Mouse (Mus musculus) midbrain, embryonic 15.5 days (tissue): ENCODE data around the gene Olfr896-ps1. TPM values are rescaled to one million over a fixed set of nuclear protein-coding genes. Genes with fewer than 3 reads are reported as not detected.

ENCODE experiments used
- ATAC-seq: fragments of 200-750 bp; cut with Nextera tagmentation; replicated peaks from 2 replicates; pipeline ENCODE4 v1.8.0; 2017; ENCODE audit warnings: moderate TSS enrichment
- H3K27ac ChIP-seq: fragments of 300-500 bp; sonication (generic); 2 replicates; pipeline ENCODE4 v1.5.1; 2015; ENCODE audit warnings: mild to moderate bottlenecking, inconsistent platforms
- H3K27me3 ChIP-seq: fragments of 300-500 bp; sonication (generic); replicated peaks from 2 replicates; pipeline ENCODE4 v1.6.1; 2015; ENCODE audit warnings: inconsistent platforms
- H3K36me3 ChIP-seq: fragments of 300-500 bp; sonication (generic); replicated peaks from 2 replicates; pipeline ENCODE4 v1.6.1; 2015; ENCODE audit warnings: inconsistent platforms
- H3K4me1 ChIP-seq: fragments of 300-500 bp; sonication (generic); 2 replicates; pipeline ENCODE4 v1.6.1; 2015; ENCODE audit warnings: inconsistent platforms
- H3K4me2 ChIP-seq: fragments of 300-500 bp; sonication (generic); 2 replicates; pipeline ENCODE4 v1.6.1; 2015; ENCODE audit warnings: inconsistent platforms, mild to moderate bottlenecking, moderate library complexity
- H3K4me3 ChIP-seq: fragments of 300-500 bp; sonication (generic); 2 replicates; pipeline ENCODE4 v1.5.1; 2015; ENCODE audit warnings: mild to moderate bottlenecking, inconsistent platforms
- H3K9ac ChIP-seq: fragments of 300-500 bp; sonication (generic); 2 replicates; pipeline ENCODE4 v1.6.1; 2015; ENCODE audit warnings: mild to moderate bottlenecking, inconsistent platforms
- H3K9me3 ChIP-seq: fragments of 300-500 bp; sonication (generic); 2 replicates; pipeline ENCODE4 v1.6.1; 2016; ENCODE audit warnings: inconsistent platforms
- WGBS: fragments of 180-500 bp; shearing (Covaris S2); methylation state at CpG from one replicate; pipeline ENCODE4 v1.1.7; 2015; ENCODE audit warnings: mixed read lengths; 5-methylcytosine and 5-hydroxymethylcytosine counted together
- polyA plus RNA-seq: library from polyadenylated mRNA; unstranded; fragments of >200 nt; fragmentation: Nextera tagmentation; extraction: Ambion mirVana; gene quantifications from 2 replicates; pipeline ENCODE4 v1.2.1, GENCODE M21; 2015

The Olfr896-ps1 gene
- polyA plus RNA-seq, result not detected in 2 replicates

GRCm38 (mm10) chr9:38290807-38291206 is at the start of gene Olfr896-ps1:
Olfr896-ps1 (plus strand) TSS chr9:38291107.
- ATAC-seq, result no peak
- Histone ChIP-seq H3K27ac (no peak within 1 kb of the TSS), H3K27me3 (no peaks in the 10 kb centered on the region), H3K9ac (no peak within 1 kb of the TSS), H3K4me2 (no peak within 1 kb of the TSS), H3K4me3 (no peak within 1 kb of the TSS), H3K4me1 (no peaks in the 10 kb centered on the region), H3K9me3 (no peaks in the 10 kb centered on the region), H3K36me3 (no peaks in the 10 kb centered on the region)
- 89% methylated on average over 1 of the region's 1 CpGs for WGBS

GRCm38 (mm10) chr9:38252474-38252873 is 38.4 kb upstream of the Olfr896-ps1 start, which contains the start of gene Olfr143:
Olfr143 (plus strand) TSS chr9:38252774.
- H3K4me2 ChIP-seq, result no peak within 1 kb of the TSS
- H3K9ac ChIP-seq, result no peak within 1 kb of the TSS
- no peaks in the 10 kb centered on the region for H3K36me3 ChIP-seq
- no peak for ATAC-seq
- no peak within 1 kb of the TSS for H3K27ac ChIP-seq
- H3K9me3 ChIP-seq, result no peaks in the 10 kb centered on the region
- no peaks in the 10 kb centered on the region for H3K4me1 ChIP-seq
- no peaks in the 10 kb centered on the region for H3K27me3 ChIP-seq
- H3K4me3 ChIP-seq, result no peak within 1 kb of the TSS

- H3K9me3 ChIP-seq, result no peaks in the 10 kb centered on the region
- H3K27ac ChIP-seq, result no peak within 1 kb of the TSS
- H3K27me3 ChIP-seq, result no peaks in the 10 kb centered on the region
- no peaks in the 10 kb centered on the region for H3K36me3 ChIP-seq
- no peak within 1 kb of the TSS for H3K4me3 ChIP-seq
- H3K4me1 ChIP-seq, result no peaks in the 10 kb centered on the region
- no peak within 1 kb of the TSS for H3K4me2 ChIP-seq
- no peak for ATAC-seq
- H3K9ac ChIP-seq, result no peak within 1 kb of the TSS
These were observed 23.4 kb upstream of the Olfr896-ps1 start, which contains the start of gene Olfr895 for GRCm38 (mm10) chr9:38267551-38267950. Olfr895 (plus strand) TSS chr9:38267851.

GRCm38 (mm10) chr9:38328760-38329159 is 37.9 kb downstream of the Olfr896-ps1 start, which contains the start of gene Olfr25:
Olfr25 (plus strand) TSS chr9:38329060.
- no peak within 1 kb of the TSS for H3K27ac ChIP-seq
- ATAC-seq, result no peak
- H3K4me3 ChIP-seq, result no peak within 1 kb of the TSS
- H3K9me3 ChIP-seq, result no peaks in the 10 kb centered on the region
- H3K36me3 ChIP-seq, result no peaks in the 10 kb centered on the region
- 68% methylated on average over 3 of the region's 3 CpGs for WGBS
- no peak within 1 kb of the TSS for H3K4me2 ChIP-seq
- no peak within 1 kb of the TSS for H3K9ac ChIP-seq
- no peaks in the 10 kb centered on the region for H3K4me1 ChIP-seq
- H3K27me3 ChIP-seq, result no peaks in the 10 kb centered on the region

Other genes starting within 250 kb of the Olfr896-ps1 start
- gene Olfr884, start 244.6 kb upstream of the Olfr896-ps1 start, polyA plus RNA-seq, result not detected in 2 replicates
- not detected in 2 replicates for gene Olfr885, start 229.8 kb upstream of the Olfr896-ps1 start, polyA plus RNA-seq
- gene Olfr887, start 207.0 kb upstream of the Olfr896-ps1 start, polyA plus RNA-seq, result not detected in 2 replicates
- not detected in 2 replicates for gene Olfr888, start 183.0 kb upstream of the Olfr896-ps1 start, polyA plus RNA-seq
- 0.05 and 0.08 TPM in 2 replicates for gene Olfr889, start 175.9 kb upstream of the Olfr896-ps1 start, polyA plus RNA-seq
- not detected in 2 replicates for gene Olfr890, start 148.6 kb upstream of the Olfr896-ps1 start, polyA plus RNA-seq
- gene Olfr891, start 110.3 kb upstream of the Olfr896-ps1 start, polyA plus RNA-seq, result not detected in 2 replicates
- not detected in 2 replicates for gene Olfr893, start 82.7 kb upstream of the Olfr896-ps1 start, polyA plus RNA-seq
- gene Olfr894, start 73.1 kb upstream of the Olfr896-ps1 start, polyA plus RNA-seq, result not detected in 2 replicates
- not detected in 2 replicates for gene Olfr143, start 38.3 kb upstream of the Olfr896-ps1 start, polyA plus RNA-seq
- not detected in 2 replicates for gene Olfr895, start 23.3 kb upstream of the Olfr896-ps1 start, polyA plus RNA-seq
- not detected in 2 replicates for gene Olfr25, start 38.0 kb downstream of the Olfr896-ps1 start, polyA plus RNA-seq
- not detected in 2 replicates for gene Olfr898, start 57.3 kb downstream of the Olfr896-ps1 start, polyA plus RNA-seq
- gene Olfr250, start 75.8 kb downstream of the Olfr896-ps1 start, polyA plus RNA-seq, result not detected in 2 replicates
- gene Olfr251, start 86.0 kb downstream of the Olfr896-ps1 start, polyA plus RNA-seq, result not detected in 2 replicates
- not detected in 2 replicates for gene Olfr147, start 110.6 kb downstream of the Olfr896-ps1 start, polyA plus RNA-seq
- not detected in 2 replicates for gene Olfr901, start 138.3 kb downstream of the Olfr896-ps1 start, polyA plus RNA-seq
- not detected in 2 replicates for gene Olfr902, start 156.5 kb downstream of the Olfr896-ps1 start, polyA plus RNA-seq
- not detected in 2 replicates for gene Olfr904, start 172.0 kb downstream of the Olfr896-ps1 start, polyA plus RNA-seq
- gene Olfr905, start 180.0 kb downstream of the Olfr896-ps1 start, polyA plus RNA-seq, result not detected in 2 replicates
- gene Olfr906, start 196.0 kb downstream of the Olfr896-ps1 start, polyA plus RNA-seq, result not detected in 2 replicates
- gene Olfr907, start 204.7 kb downstream of the Olfr896-ps1 start, polyA plus RNA-seq, result not detected in 2 replicates
- gene Olfr911-ps1, start 230.5 kb downstream of the Olfr896-ps1 start, polyA plus RNA-seq, result not detected in 2 replicates
- not detected in 2 replicates for gene Olfr910, start 246.7 kb downstream of the Olfr896-ps1 start, polyA plus RNA-seq